Mouse (Mus musculus): ENCODE data around the gene Olfr222. TPM values are rescaled to one million over a fixed set of nuclear protein-coding genes. Genes with fewer than 3 reads are reported as not detected.
"Not testable (repeated sequence)": the region's sequence is repeated elsewhere in the genome, so short reads cannot be mapped to it uniquely, and the experiment has no call there.

Gene Olfr222
- total RNA-seq (2021) = not detected
- long read RNA-seq, experiment 1 = 0 reads
- long read RNA-seq, experiment 2 = 0 reads

DNA sequence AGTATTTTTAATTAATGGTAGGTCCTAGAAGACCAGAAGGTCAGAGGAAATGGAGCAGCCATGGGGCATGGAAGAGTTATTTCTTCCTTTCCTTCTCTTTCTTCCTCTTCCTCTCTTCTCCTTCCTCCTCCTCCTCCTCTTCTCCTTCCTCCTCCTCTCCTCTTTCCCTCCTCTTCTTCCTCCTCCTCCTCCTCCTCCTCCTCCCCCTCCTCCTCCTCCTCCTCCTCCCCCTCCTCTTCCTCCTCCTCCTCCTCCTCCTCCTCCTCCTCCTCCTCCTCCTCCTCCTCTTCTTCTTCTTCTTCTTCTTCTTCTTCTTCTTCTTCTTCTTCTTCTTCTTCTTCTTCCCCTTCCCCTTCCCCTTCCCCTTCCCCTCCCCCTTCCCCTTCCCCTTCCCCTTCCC, at the start of gene Olfr222:
TSS of gene Olfr222 (minus strand) at position 101 of the 400 bp plus-strand sequence.
- DNase-seq (ENCODE audit: low spot score in 2 of 2); intact Hi-C loops (cut with DNase I): not testable (repeated sequence)

DNA sequence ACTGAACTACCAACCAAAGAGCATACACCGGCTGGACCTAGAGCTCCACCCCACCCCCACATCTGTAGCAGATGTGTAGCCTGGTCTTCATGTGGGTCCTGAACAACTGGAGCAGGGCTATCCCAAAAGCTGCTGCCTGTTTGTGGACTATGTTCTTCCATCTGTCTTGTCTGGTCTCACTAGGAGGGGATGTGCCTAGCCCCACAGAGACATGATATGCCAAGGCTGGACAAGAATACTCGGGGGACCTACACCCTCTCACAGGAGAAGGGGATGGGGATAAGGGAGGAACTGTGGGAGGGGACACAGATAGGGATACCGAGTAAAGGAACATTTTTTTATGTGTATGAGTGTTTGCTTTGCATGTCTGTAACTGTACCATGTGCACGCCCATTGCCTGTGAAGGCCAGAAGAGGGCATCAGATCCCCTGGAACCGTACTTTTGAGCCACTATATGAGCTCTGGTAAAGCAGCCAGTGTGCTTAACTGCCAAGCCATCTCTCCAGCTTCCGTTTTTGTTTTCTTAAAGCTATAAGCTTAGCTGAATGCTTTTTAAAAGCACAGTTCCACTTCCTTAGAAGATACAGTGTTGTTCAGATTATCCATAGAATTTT, 48.1 kb upstream of the Olfr222 start:
- intact Hi-C loops (cut with DNase I) = no loop called here

DNA sequence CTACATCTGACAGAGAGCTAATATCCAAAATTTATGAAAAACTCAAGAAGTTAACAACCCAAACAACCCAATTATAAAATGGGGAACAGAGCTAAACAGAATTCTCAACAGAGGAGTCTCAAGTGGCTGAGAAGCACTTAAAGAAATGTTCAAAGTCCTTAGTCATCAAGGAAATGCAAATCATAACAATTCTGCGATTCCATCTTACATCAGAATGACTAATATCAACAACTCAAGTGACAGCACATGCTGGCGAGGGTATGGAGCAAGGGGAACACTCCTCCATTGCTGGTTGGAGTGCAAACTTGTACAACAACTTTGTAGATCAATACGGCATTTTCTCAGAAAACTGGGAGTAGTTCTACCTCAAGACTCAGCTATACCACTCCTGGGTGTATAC, 46.2 kb upstream of the Olfr222 start:
- intact Hi-C loops (cut with DNase I) = no loop called here
- no peak for DNase-seq (ENCODE audit: low spot score in 2 of 2)

More for the DNA sequence above, 48.1 kb upstream of the Olfr222 start:
- DNase-seq (ENCODE audit: low spot score in 2 of 2) = peak; percentile 76 to 78

DNA sequence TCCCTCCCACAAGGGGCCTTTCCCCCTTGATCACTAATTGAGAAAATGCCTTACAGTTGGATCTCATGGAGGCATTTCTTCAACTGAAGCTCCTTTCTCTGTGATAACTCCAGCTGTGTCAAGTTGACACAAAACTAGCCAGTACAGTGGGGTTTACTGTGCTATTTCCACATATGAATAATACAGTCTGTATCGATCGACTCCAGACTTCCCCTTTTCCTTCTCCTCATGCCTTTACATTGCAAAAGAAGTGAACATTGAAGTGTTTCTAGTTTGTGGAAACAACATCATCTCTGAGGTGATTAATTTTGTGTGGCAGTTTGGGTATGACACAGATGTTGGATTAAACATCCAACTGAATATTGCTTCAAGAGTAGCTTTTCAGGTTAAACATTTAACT, 41.0 kb upstream of the Olfr222 start:
- DNase-seq (ENCODE audit: low spot score in 2 of 2); intact Hi-C loops (cut with DNase I): not testable (repeated sequence)

DNA sequence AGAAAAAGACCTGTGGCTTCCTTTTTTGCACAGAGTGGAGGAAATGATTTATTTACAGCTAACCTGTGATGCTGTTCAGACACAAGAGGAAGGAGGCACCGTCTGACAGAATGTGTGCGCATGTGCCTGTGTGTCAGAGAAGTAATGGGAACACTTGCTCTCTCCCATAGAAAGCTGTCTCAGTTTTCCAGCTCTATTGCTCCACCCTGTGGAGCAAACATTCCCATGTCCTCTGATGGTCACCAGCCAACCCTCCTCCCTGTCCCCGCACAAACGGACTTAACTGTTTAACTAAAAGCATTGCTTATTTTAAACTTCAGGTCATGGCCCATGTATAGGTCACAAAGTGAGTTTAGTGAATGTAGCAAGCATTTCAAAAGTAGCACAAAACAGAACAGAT, 38.1 kb upstream of the Olfr222 start:
- intact Hi-C loops (cut with DNase I) = loop anchor here (1.0 kb wide), 1 partner anchor 89 kb away; no protein-coding TSS in a partner anchor
- DNase-seq (ENCODE audit: low spot score in 2 of 2) = peak; percentile 52 to 68

DNA sequence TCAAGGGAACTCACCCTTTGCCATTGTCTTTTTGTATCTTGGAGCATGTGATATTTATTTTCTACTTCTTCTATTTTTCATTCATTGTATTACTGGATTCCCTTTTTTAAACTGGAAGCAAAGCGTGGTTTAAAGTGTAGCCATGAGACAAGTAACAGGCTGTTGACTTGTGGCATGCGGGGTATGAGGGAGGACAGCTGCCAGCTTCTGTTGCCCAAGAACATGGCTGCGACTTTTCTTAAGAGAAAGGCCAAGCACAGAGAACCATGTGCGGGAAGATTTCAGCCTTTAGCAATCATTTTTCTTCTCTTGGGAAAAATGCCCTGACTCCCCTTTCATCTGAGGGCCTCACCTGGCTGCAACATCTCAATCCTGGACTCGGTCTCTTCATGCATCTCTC, 35.6 kb upstream of the Olfr222 start:
- intact Hi-C loops (cut with DNase I) = no loop called here
- no peak for DNase-seq (ENCODE audit: low spot score in 2 of 2)

DNA sequence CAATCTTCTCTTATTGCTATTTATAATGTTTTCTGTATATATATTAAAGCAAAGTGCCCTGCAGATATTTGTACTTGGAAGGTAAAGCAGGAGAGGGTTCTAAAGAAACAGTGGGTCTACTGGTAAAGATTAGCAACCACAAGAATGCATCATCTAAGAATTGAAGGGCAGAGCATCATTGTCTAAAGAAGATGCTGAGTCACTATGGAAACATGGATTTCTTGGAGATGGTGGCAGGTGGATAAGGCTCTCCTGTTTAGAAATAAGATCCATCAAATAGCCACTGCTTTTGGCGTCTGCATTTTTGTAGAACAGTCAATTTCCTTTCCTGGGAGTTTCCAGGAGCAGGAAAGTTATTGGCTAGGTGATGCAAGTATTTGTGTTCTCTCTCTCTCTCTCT, 26.3 kb upstream of the Olfr222 start:
- DNase-seq (ENCODE audit: low spot score in 2 of 2) = no peak
- intact Hi-C loops (cut with DNase I) = no loop called here

DNA sequence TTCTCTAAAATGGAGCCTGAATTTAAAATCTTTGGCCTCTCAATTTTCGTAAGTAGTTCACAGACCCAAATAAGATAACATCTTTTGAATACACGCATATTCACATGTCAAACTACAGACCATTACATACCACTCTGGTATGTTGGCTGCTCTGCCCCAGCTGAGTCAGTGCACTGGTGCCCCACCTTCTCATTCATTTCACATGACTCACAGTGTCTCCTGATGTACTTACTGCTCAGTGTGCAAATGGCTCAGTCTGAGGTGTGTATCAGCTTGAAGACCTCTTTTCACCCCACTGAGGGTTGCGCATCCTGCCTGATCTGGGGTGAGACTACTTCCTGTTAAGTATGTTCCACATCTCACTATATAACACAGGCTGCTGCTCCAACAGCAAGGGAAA, 24.8 kb upstream of the Olfr222 start:
- intact Hi-C loops (cut with DNase I) = no loop called here
- no peak for DNase-seq (ENCODE audit: low spot score in 2 of 2)

DNA sequence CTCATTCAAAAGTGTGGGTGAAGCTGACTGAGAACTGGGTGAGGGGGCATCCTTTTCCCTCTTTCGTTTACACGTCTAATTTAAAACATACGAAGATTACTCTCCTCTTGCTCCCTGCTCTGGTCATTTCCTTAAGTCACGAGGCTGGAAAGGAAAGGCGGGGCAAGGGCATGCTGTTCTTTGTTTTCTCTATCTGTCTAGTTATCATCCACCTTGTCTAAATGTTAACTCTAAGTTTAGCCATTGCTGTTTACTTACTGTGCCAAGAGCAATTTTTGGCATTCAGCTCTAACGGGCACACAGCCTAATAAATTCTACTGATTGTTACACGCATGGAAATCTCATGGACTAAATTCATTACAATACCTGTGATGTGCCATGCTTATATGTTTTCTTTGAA, 23.2 kb upstream of the Olfr222 start:
- DNase-seq (ENCODE audit: low spot score in 2 of 2) = no peak
- intact Hi-C loops (cut with DNase I) = no loop called here

DNA sequence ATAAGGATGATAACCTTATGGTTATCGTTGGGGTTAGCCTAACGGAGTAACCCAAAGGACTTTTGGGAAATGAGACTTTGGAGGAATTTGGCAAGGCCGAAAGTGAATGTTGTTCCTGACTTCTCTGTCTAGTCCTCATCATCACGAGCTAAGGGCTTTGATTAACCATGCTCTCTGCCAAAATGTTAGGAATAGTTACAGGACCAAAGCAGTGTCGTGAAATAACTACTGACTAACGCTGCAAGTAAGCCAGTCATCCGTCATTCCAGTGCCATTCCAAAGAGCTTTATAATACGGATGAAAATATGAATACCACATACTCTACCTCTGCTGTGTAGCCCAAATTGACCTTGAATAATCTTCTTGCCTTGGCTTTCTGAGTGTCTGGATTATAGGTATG, 20.9 kb upstream of the Olfr222 start:
- DNase-seq (ENCODE audit: low spot score in 2 of 2) = no peak
- intact Hi-C loops (cut with DNase I) = no loop called here

DNA sequence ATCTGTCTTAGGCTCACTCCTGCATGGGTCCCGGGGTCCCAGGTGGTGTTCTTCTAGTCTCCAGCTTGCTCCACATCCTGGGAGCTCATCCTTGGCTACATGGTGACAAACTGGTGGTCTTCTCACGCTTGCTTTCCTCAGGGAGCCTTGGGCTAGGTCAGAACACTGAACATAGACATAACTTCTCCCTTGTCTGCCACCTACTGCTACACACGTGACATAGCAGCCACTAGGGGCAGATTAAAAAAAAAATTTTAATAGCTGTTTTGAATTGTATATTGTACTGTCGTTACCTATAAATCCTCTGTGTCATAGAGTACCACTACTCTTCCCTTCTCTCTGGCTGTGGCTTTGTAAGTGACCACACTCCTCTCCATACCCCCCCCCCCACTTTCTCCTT, 20.1 kb upstream of the Olfr222 start:
- intact Hi-C loops (cut with DNase I) = no loop called here
- no peak for DNase-seq (ENCODE audit: low spot score in 2 of 2)

DNA sequence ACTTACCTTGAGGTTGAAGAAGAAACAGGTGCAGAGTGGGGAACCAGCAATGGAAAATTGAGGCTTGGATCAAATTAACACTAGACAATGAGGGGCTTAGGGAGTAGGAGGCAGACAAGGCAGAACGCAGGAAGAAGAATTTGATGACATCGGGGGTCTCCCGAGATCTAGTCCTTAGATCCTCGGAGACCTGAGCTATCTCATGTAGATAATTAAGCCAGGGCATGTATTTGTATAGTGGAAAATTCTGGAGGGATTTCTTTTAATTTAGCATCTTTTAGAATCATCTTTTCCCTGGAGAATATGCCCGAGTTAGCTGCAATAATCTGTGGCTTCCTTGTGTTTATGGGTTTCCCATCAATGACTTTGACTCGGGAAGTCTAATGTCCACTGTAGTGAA, 17.2 kb upstream of the Olfr222 start, which contains the start of gene Olfr223:
TSS of gene Olfr223 (minus strand) at position 101 of the 400 bp plus-strand sequence.
- DNase-seq (ENCODE audit: low spot score in 2 of 2) = no peak
- intact Hi-C loops (cut with DNase I) = no loop called here

DNA sequence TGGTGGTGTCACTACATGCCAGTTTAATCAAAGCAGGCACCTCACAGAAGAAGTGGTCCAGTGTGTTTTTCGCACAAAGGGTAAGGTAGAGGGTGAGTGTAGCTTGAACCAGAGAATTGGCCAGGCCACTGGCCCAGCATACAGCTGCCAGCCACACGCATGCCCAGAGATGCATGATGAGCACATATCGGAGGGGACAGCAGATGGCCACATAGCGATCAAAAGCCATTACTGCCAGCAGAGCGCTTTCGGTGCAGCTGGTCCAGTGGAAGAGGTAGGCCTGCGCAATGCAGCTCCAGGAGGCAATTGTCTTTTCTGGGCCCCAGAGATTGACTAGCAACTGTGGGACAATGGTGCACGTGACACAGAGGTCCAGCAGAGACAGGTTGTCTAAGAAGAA, 13.5 kb upstream of the Olfr222 start:
- DNase-seq (ENCODE audit: low spot score in 2 of 2) = no peak
- intact Hi-C loops (cut with DNase I) = no loop called here

DNA sequence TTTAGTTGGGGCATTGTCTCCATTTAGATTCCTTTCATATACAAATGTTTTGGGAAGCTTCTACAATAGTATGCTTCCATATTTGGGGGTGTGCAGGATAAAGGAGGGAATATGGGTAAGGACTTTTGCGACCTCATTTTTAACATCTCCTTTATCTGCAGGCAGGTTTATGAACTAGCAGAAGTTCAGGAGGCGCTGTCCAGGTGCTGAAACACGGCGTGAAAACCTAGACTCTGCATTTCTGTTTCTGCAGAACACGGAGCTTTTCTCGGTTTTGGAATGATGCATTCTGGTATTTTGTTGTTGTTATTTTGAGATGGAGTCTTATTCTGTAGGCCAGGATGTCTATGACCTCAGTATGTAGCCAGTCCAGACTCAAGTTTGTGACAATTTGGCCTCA, 8.5 kb upstream of the Olfr222 start:
- DNase-seq (ENCODE audit: low spot score in 2 of 2) = no peak
- intact Hi-C loops (cut with DNase I) = no loop called here

DNA sequence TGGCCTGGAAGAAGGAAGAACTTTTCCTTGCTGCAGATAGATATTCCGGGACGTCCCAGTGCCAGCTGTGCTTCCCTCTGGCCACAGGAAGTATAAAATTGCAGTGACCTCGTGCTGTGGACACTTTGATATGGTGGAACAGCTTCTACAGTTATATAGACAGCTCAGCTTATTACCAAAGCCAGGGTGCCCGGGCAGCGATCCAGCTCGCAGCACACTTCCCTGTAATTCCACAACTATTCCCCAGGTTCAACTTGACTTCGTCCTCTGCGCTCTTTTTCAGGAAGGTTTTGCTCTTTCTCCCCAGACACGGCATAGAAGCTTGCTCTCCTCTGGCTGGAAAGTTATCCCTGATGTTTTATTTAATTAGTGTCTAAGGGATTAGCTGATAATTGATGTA, 309 bp downstream of the Olfr222 start:
- intact Hi-C loops (cut with DNase I) = no loop called here
- no peak for DNase-seq (ENCODE audit: low spot score in 2 of 2)

DNA sequence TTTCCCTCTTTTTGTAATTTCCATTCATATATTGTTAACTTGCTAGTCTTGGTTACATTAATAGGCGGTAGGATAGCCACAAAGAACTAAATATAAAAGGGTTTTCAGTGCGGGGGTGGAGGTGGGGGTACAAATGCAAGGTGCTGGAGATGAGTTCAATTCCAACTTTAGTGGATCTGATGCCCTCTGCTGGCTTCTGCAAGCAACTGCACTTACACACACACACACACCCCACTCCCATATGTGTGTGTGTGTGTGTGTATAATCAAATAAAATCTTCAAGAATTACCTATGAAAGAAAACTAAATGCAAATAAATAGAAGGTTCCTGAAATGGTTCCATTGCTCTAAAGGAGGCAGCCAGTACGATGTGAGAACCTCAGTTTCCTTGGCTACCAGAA, 6.7 kb downstream of the Olfr222 start:
- DNase-seq (ENCODE audit: low spot score in 2 of 2) = no peak
- intact Hi-C loops (cut with DNase I) = loop anchor here (1.0 kb wide), 1 partner anchor 44 kb away; no protein-coding TSS in a partner anchor

DNA sequence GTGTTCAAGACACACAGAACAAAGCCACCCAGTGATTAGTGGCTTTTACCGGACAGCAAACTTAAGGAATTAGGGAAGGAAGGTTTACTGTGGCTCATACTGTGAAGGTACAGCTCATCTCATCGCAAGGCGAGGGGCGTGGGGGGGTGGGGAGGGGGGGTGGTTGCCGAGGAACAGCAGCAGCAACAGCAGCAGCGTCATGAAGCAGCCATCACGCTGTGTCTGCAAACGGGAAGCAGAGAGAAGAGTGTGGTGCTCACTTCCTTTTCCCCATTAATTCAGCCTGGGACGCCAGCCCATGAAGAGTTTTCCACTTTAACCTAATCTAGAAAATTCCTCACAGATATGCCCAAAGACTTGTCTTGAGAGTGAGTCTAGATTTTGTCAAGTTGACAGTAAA, 13.2 kb downstream of the Olfr222 start:
- DNase-seq (ENCODE audit: low spot score in 2 of 2) = no peak
- intact Hi-C loops (cut with DNase I) = no loop called here

DNA sequence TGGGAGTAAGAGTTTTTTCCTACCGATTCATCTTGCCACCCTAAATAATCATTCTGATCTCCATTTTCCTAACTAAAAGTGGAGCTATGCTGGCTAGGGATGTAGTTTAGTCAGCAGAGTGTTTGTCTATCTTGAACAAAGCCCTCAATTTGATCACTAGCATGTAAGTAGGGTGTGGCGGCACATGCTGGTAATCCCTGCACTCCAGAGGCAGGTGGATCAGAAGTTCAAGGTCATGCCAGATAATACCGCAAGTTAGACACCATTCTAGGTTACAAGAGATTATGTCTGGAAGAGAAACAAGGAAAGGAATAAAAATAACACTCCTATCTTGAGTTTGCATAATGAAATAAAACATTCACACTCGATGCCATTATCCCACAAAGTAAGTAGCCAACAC, 13.7 kb downstream of the Olfr222 start:
- no peak for DNase-seq (ENCODE audit: low spot score in 2 of 2)
- intact Hi-C loops (cut with DNase I) = no loop called here

DNA sequence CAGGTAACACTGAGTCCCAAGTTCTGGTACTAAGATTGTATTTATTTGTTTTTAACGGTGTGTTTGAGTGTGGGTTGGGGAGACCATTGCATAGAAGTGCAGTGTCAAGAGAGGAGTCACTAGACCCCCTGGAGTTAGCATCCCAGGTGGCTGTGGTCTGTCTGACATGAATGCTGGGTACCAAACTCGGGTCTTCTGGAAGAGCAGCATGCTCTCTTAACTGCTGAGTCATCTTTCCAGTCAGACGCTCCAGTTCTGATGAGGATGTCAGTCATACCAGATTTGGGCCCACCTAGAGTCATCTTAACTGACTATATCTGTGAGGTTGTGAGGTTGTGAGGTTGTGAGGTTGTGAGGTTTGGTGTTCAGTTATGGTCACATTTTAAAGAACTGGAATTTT, 15.1 kb downstream of the Olfr222 start:
- intact Hi-C loops (cut with DNase I) = no loop called here

DNA sequence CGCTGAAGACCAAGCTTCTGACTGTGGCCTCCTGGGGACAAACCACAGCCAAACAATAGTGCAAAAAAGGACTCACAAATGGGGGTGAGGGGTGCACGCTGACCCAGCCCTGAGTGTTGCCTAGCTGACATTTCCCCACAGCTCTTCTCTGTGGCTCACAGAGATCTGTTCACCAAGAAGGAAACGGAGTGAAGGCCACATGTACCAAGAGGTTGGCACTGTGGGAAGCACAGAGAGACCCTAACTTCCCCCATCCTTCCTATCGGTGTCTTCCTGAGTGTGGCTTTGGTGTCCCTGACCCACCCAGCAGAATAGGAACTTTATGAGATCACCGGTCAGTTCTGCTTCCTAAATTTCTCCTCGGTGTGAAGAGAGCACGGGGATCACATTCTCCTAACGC, 21.5 kb downstream of the Olfr222 start:
- DNase-seq (ENCODE audit: low spot score in 2 of 2) = no peak
- intact Hi-C loops (cut with DNase I) = no loop called here

More for the DNA sequence above, 15.1 kb downstream of the Olfr222 start:
- no peak for DNase-seq (ENCODE audit: low spot score in 2 of 2)

DNA sequence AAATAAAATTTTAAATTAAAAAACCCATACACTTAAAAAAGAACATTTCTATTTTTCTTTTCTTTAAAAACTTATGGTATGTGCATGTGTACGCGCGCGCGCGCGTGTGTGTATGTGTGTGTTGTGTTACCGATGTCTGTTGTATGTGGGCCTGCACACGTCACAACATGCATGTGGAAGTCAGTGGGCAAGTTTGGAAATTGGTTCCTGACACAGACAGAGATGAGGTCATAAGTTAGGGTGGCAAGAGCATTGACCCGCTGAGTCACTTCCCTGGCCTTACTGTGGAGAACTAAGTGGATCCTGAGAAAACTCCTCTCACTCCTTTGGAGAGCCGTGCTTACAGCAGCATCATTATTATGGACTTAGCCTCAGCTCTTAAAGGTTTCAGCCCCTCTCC, 21.9 kb downstream of the Olfr222 start:
- intact Hi-C loops (cut with DNase I) = no loop called here
- no peak for DNase-seq (ENCODE audit: low spot score in 2 of 2)

DNA sequence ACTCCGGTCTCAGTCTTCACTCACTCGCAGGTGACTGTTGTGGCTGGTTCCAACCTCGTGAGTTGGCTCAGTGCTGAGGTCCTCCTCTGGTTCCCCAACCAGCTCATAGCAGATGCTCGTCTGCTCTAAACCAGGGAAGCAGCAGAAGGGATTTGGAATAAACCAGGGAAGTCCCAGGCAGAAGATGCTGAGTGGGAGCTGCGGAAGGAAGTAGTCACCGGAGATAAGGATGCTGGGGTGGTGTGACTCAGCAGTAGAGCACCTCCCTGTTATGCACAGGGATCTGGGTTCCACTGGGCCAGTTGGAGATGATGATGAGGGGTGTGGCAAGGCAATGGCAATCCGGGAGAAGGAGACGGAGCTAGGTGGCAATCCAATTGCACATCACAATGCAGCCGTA, 32.0 kb downstream of the Olfr222 start:
- DNase-seq (ENCODE audit: low spot score in 2 of 2) = no peak

More for the DNA sequence above, 32.0 kb downstream of the Olfr222 start:
- intact Hi-C loops (cut with DNase I) = no loop called here
